In the genomic region with DNA sequence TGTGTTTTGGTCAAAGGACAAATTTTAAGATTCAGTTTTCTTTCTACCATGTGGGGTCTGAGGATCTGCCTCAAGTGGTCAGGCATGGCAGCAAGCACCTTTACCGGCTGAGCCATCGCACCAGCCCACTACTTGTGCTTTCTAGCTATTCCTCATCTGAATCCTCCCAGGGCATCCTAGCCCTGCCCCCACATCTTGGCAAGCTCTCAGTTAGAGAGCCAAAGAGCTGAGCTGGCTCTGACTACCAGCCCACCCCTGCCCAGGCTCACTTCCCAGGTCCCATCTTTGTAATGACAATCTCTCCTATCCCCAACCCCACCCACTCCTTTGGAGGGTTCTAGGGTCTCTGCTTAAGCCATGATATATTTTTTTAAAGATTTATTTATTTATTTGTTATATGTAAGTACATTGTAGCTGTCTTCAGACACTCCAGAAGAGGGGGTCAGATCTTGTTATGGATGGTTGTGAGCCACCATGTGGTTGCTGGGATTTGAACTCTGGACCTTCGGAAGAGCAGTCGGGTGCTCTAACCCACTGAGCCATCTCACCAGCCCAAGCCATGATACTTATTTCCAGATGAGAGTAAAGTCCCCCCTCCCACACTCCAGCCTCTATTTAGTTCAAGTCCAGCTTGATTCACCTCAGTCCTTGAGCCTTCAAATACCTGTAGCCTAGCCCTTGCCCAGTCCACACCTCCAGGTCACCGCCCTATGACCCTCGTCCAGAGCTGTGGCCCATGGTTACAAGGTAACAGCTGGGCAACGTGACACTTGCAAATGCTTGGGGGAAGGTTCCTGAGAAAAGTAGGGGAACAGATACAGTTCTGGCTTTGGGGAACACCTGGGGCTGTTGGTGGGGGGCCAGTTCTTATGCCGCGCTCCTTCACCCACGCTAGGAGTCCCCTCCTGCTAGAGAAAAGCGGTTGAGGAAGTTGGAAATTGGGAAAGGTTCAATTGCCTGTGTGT, we compare ENCODE assay signal across 9 mouse cellular contexts. TPM values are rescaled to one million over a fixed set of nuclear protein-coding genes. Genes with fewer than 3 reads are reported as not detected.
A peak's percentile ranks its signal among the peaks of the same experiment; 100 is the strongest.
DNase-seq lines count a peak whose midpoint lies in the region; ATAC-seq and TF ChIP-seq lines count a peak whose summit lies in the region.
"Had no signal": no experiment of that assay in that cellular context is flagged by ENCODE, and none has a peak within 500 bp of the region (broad histone marks: within the 10 kb centered on the region; RNA-seq: fewer than 3 reads in every experiment).

No protein-coding gene starts in this region.

- no peak for TF ChIP-seq CTCF in left cerebral cortex, adult 2 months (IDR thresholded peaks at IDR 0.05)
- no peak for TF ChIP-seq CTCF in olfactory bulb, adult 2 months (IDR thresholded peaks at IDR 0.05; ENCODE audit: insufficient read depth, low read depth, low read length)

- DNase-seq in cerebellum, postnatal 10 days, result peak; percentile 71 to 77
- peak in 1 of 2 experiments; percentile 41 for DNase-seq in left cerebral cortex, adult 2 months (ENCODE audit: extremely low spot score in 1 of 2, low spot score in 2 of 2)
- DNase-seq in left cerebral cortex, adult 18-20 months (ENCODE audit: low spot score in 2 of 2), result no peak
- DNase-seq in T-cell, adult 2 months (ENCODE audit: low spot score), result no peak
- no peak for DNase-seq in adrenal gland, adult (ENCODE audit: inconsistent age in 2 of 2, low spot score in 1 of 2)

- WGBS in embryonic facial prominence, embryonic 15.5 days, result 31% methylated on average over 11 of the region's 11 CpGs
- WGBS in olfactory bulb, adult 2 months, result 26% methylated on average over 11 of the region's 11 CpGs

- no peaks in the 10 kb centered on the region for H3K36me3 ChIP-seq in embryonic facial prominence, embryonic 15.5 days

- H3K9ac ChIP-seq in embryonic facial prominence, embryonic 15.5 days, result no peak overlapping the region

- no peak for ATAC-seq in cerebellum, adult (ENCODE audit: insufficient number of reproducible peaks, low FRiP score, low TSS enrichment)
- no peak for ATAC-seq in embryonic facial prominence, embryonic 15.5 days (ENCODE audit: insufficient number of reproducible peaks, low FRiP score, low TSS enrichment, low read depth)
- ATAC-seq: forebrain, embryonic 16.5 days had no signal

- peaks cover 52% of the 10 kb centered on the region for H3K27me3 ChIP-seq in embryonic facial prominence, embryonic 15.5 days

- intact Hi-C loops in left cerebral cortex, adult 2 months (cut with DNase I), result no loop called here

- peak overlapping the region; percentile 31; the same call in 1 of the 2 replicates for H3K4me3 ChIP-seq in left cerebral cortex, adult 2 months
- H3K4me3 ChIP-seq in embryonic facial prominence, embryonic 15.5 days (replicated peaks), result peak overlapping the region; percentile 57; the same call in 1 of the 2 replicates
- peak overlapping the region; percentile 42 for H3K4me3 ChIP-seq in olfactory bulb, adult 2 months (ENCODE audit: insufficient read depth, low read depth, low read length)

- peaks cover 48% of the 10 kb centered on the region for H3K4me1 ChIP-seq in embryonic facial prominence, embryonic 15.5 days
- peaks cover 37% of the 10 kb centered on the region for H3K4me1 ChIP-seq in olfactory bulb, adult 2 months (ENCODE audit: control insufficient read depth, insufficient read depth, low read length)

- peak overlapping the region; percentile 70 for H3K27ac ChIP-seq in left cerebral cortex, adult 2 months
- H3K27ac ChIP-seq in embryonic facial prominence, embryonic 15.5 days (replicated peaks), result no peak overlapping the region
- peak overlapping the region; percentile 93 for H3K27ac ChIP-seq in olfactory bulb, adult 2 months (ENCODE audit: insufficient read depth, low read depth, low read length)

- H3K4me2 ChIP-seq in embryonic facial prominence, embryonic 15.5 days (replicated peaks), result no peak overlapping the region

- H3K9me3 ChIP-seq in embryonic facial prominence, embryonic 15.5 days (replicated peaks), result no peaks in the 10 kb centered on the region

- no peak for TF ChIP-seq POLR2A in olfactory bulb, adult 2 months (IDR thresholded peaks at IDR 0.05; ENCODE audit: insufficient read depth, low read depth, low read length)

RNA-seq across cellular contexts. Expression of gene Pde4a, which starts 2.1 kb away (rescaled TPM):
- total RNA-seq in left cerebral cortex, adult 2 months (2021), result 100 to 1,000 TPM; 101 to 106 TPM
- 10 to 100 TPM; 84.8 to 98.3 TPM for total RNA-seq in left cerebral cortex, adult 18-20 months (2021)
- 7.5 and 9.4 TPM in 2 replicates for polyA plus RNA-seq in embryonic facial prominence, embryonic 15.5 days (2015; fragmentation: Nextera tagmentation; extraction: Ambion mirVana)
- not detected in 2 replicates for polyA plus RNA-seq in olfactory bulb, adult 2 months (2012; ENCODE audit: insufficient read depth, insufficient read length, low replicate concordance, missing spikeins)

RNA-seq across cellular contexts. Expression of gene Cdc37, which starts 13.6 kb away (rescaled TPM):
- total RNA-seq in left cerebral cortex, adult 2 months (2021), result 100 to 1,000 TPM; 141 to 143 TPM
- 100 to 1,000 TPM; 153 to 154 TPM for total RNA-seq in left cerebral cortex, adult 18-20 months (2021)
- 296 and 300 TPM in 2 replicates for polyA plus RNA-seq in embryonic facial prominence, embryonic 15.5 days (2015; fragmentation: Nextera tagmentation; extraction: Ambion mirVana)
- polyA plus RNA-seq in olfactory bulb, adult 2 months (2012; ENCODE audit: insufficient read depth, insufficient read length, low replicate concordance, missing spikeins), result 282 TPM in 1 of 2 replicates, not detected in the other

RNA-seq across cellular contexts. Expression of gene Tyk2, which starts 32.3 kb away (rescaled TPM):
- 10 to 100 TPM; 13.2 to 14.6 TPM for total RNA-seq in left cerebral cortex, adult 2 months (2021)
- 10 to 100 TPM; 12.6 to 12.7 TPM for total RNA-seq in left cerebral cortex, adult 18-20 months (2021)
- polyA plus RNA-seq in embryonic facial prominence, embryonic 15.5 days (2015; fragmentation: Nextera tagmentation; extraction: Ambion mirVana), result 13.9 and 16.0 TPM in 2 replicates
- not detected in 2 replicates for polyA plus RNA-seq in olfactory bulb, adult 2 months (2012; ENCODE audit: insufficient read depth, insufficient read length, low replicate concordance, missing spikeins)

Comparison
In these comparisons a context has a peak if more than half of its experiments do, and no peak if none do; other contexts are left out.
1. DNase-seq: peak in cerebellum, postnatal 10 days (2 of 2); none in left cerebral cortex, adult 18-20 months (0 of 2), T-cell, adult 2 months (single experiment) and adrenal gland, adult (0 of 2).
2. Peak in every context shown above with its lines, with median percentiles within 50 percentile points of each other: H3K4me3 ChIP-seq.